Mouse (Mus musculus) E14TG2a.4 (cell line): ENCODE results near the gene Tent5b.

Experiments used
- H3K27me3 ChIP-seq: 2 replicates; pipeline ENCODE4 v1.6.1; 2014; ENCODE audit warnings: low read length, control low read depth; ENCODE audit not compliant: insufficient read depth
- H3K36me3 ChIP-seq: 2 replicates; pipeline ENCODE4 v1.6.1; 2014; ENCODE audit warnings: low read length, control low read depth; ENCODE audit not compliant: insufficient read depth
- H3K4me1 ChIP-seq: replicated peaks from 2 replicates; pipeline ENCODE4 v1.6.1; 2014; ENCODE audit warnings: low read depth, low read length, control low read depth
- H3K4me3 ChIP-seq: replicated peaks from 2 replicates; pipeline ENCODE4 v1.5.1; 2014; ENCODE audit warnings: mild to moderate bottlenecking, low read length
- H3K9me3 ChIP-seq: 2 replicates; pipeline ENCODE4 v1.6.1; 2014; ENCODE audit warnings: low read length, control low read depth
- CTCF ChIP-seq: conservative IDR thresholded peaks from 2 replicates; pipeline ENCODE4 v1.5.1; 2014; ENCODE audit warnings: low read length
- NANOG ChIP-seq: IDR thresholded peaks from 2 replicates; pipeline ENCODE4 v1.6.1; 2014; ENCODE audit warnings: borderline replicate concordance, low read length, mixed read lengths
- POU5F1 ChIP-seq: IDR thresholded peaks from 2 replicates; pipeline ENCODE4 v1.6.1; 2014; ENCODE audit warnings: low read length, borderline replicate concordance

The Tent5b gene

GRCm38 (mm10) chr4:133491800-133492199 is 11.9 kb downstream of the Tent5b start:
- TF ChIP-seq NANOG (peak; percentile 15; the same call in 1 of the 2 replicates), POU5F1 (no peak), CTCF (no peak)

GRCm38 (mm10) chr4:133493895-133494294 is 14.0 kb downstream of the Tent5b start:
- no peaks in the 10 kb centered on the region for H3K9me3 ChIP-seq
- H3K27me3 ChIP-seq, result peaks cover 47% of the 10 kb centered on the region
- H3K4me1 ChIP-seq, result peaks cover 58% of the 10 kb centered on the region
- TF ChIP-seq POU5F1, result no peak
- TF ChIP-seq CTCF, result no peak
- TF ChIP-seq NANOG, result no peak
- H3K4me3 ChIP-seq, result peak overlapping the region; percentile 48
- H3K36me3 ChIP-seq, result no peaks in the 10 kb centered on the region

More at GRCm38 (mm10) chr4:133491800-133492199, 11.9 kb downstream of the Tent5b start:
- peaks cover 9% of the 10 kb centered on the region for H3K36me3 ChIP-seq
- peak overlapping the region; percentile 24; the same call in 1 of the 2 replicates for H3K4me3 ChIP-seq
- no peaks in the 10 kb centered on the region for H3K9me3 ChIP-seq
- H3K27me3 ChIP-seq, result peaks cover 52% of the 10 kb centered on the region
- peaks cover 67% of the 10 kb centered on the region for H3K4me1 ChIP-seq

GRCm38 (mm10) chr4:133494432-133494831 is 14.5 kb downstream of the Tent5b start:
- peaks cover 58% of the 10 kb centered on the region for H3K4me1 ChIP-seq
- H3K27me3 ChIP-seq, result peaks cover 53% of the 10 kb centered on the region
- H3K36me3 ChIP-seq, result no peaks in the 10 kb centered on the region
- H3K4me3 ChIP-seq, result peak overlapping the region; percentile 48
- H3K9me3 ChIP-seq, result no peaks in the 10 kb centered on the region
- peak; percentile 95 for TF ChIP-seq CTCF
- TF ChIP-seq POU5F1, result no peak
- TF ChIP-seq NANOG, result no peak

DNA sequence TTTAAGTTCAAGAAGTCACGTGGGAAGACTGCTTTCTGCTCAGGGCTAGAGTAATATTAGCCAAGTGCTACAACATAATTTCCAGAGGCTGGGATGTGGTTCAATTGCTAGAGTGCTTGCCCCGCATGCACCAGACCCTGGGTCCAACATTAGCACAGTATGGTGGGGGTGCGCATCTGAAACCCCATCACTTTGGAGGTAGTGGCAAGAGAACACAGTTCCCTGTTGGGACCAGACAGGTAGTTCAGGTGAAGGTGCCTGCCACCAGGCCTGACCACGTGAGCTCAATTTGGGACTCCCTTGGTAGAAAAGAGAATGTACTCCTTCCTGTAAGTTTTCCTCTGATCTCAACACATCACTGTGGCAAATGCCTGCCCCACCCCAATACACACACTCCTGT is 14.9 kb downstream of the Tent5b start:
- Histone ChIP-seq H3K36me3 (no peaks in the 10 kb centered on the region), H3K9me3 (no peaks in the 10 kb centered on the region), H3K27me3 (peaks cover 57% of the 10 kb centered on the region), H3K4me1 (peaks cover 56% of the 10 kb centered on the region), H3K4me3 (no peak overlapping the region)
- TF ChIP-seq NANOG (no peak), CTCF (no peak), POU5F1 (no peak)

DNA sequence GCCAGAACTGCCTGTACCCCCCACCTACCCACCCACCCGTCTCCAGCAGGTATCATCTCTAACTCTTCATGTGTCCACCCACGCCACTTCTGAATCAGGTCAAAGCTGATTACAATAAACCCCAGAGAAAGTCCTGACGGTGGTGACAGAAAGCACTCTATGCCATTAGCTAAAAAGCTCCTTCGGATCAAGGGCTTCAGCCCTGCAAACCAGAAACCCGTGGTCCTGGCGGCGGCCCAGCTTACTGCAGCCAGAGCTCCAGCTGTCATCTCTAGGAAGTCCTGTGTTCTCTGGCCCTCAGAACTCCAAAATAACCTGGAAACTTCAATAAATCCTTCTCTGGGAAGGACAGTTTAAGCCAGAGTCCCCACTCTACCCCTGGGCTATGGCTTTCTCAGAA is 15.8 kb downstream of the Tent5b start:
- TF ChIP-seq POU5F1, result no peak
- no peak for TF ChIP-seq NANOG
- no peak for TF ChIP-seq CTCF
- no peaks in the 10 kb centered on the region for H3K9me3 ChIP-seq
- H3K4me3 ChIP-seq, result no peak overlapping the region
- peaks cover 55% of the 10 kb centered on the region for H3K4me1 ChIP-seq
- peaks cover 62% of the 10 kb centered on the region for H3K27me3 ChIP-seq
- H3K36me3 ChIP-seq, result no peaks in the 10 kb centered on the region

- H3K4me3 ChIP-seq, result peak overlapping the region; percentile 88
- no peaks in the 10 kb centered on the region for H3K9me3 ChIP-seq
- H3K36me3 ChIP-seq, result no peaks in the 10 kb centered on the region
- H3K27me3 ChIP-seq, result peaks cover 66% of the 10 kb centered on the region
- peaks cover 49% of the 10 kb centered on the region for H3K4me1 ChIP-seq
- TF ChIP-seq NANOG (no peak), CTCF (no peak), POU5F1 (no peak)
These were observed 17.0 kb downstream of the Tent5b start for GRCm38 (mm10) chr4:133496738-133497445.

DNA sequence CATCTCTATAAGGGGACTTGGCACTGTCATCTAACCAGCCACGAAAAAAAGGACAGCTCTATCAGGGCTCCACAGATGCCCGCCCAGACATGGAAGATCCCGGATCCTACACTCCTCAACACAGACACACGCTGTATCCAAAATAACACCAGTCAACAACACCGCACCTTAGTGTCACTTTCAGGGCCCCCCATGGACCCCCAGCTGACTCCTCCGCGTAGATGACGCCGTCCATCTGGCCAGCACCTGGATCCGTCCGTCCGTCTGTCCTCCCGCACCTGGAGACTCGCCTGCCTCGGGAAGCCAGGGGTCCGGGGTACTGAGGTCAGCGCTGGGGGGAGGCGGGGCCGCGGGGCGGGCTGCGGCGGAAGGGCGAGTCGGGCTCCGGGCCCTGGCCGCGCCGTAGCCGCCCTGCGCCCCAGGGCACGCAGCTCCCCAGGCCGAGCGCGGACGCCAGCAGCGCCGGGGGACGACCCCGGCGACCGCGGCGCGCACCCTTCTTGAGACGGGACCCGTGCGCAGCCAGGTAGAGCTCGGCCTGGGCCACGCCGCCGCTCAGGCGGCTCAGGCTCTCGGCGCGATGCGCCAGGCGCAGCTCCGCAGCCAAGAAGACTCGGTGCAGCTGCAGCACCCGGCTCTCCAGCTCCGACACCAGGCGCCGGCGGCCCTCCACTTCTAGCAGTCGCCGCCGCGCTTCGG is 17.7 kb downstream of the Tent5b start:
- Histone ChIP-seq H3K9me3 (no peaks in the 10 kb centered on the region), H3K36me3 (no peaks in the 10 kb centered on the region), H3K4me1 (peaks cover 46% of the 10 kb centered on the region), H3K27me3 (peaks cover 63% of the 10 kb centered on the region), H3K4me3 (peak overlapping the region; percentile 88)
- TF ChIP-seq CTCF (no peak), NANOG (no peak), POU5F1 (no peak)

DNA sequence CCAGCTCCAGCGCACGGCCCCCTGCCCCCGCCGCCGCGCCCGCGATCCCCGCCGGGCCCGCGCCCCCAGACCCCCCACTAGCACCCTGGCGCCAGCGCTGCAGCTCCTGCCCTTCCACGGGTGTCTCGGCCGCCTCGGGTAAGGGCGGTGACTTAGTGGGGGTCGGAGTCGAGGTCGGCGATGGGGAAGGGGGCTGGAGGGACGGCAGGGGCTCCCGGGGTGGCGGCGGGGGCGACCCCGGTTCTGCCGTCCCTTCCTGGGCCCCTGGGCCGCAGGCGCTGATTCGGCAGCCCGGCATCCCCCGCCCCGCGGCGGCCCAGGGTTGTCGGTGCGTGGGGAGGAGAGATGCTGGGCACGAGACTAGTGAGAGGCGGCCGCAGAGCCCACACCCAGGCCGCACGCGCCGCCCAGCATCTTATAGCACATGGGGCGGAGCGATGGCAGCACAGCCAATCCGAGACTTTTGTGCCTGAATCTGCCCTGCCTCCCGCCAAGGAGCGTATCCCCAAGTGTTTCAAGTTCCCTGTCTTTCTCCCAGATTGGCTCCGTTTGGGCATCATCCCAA is 18.3 kb downstream of the Tent5b start, which contains the start of gene Trnp1:
Gene Trnp1, minus strand, starts transcription at position 391 of the 565 bp plus-strand sequence.
- H3K36me3 ChIP-seq, result no peaks in the 10 kb centered on the region
- no peak for TF ChIP-seq POU5F1
- no peak for TF ChIP-seq CTCF
- no peak for TF ChIP-seq NANOG
- H3K4me3 ChIP-seq, result peak within 1 kb of the TSS; percentile 88

More for the DNA sequence above, 18.3 kb downstream of the Tent5b start, which contains the start of gene Trnp1:
- peaks cover 62% of the 10 kb centered on the region for H3K27me3 ChIP-seq
- no peaks in the 10 kb centered on the region for H3K9me3 ChIP-seq
- H3K4me1 ChIP-seq, result peaks cover 49% of the 10 kb centered on the region
